Mouse (Mus musculus): ENCODE measurements around the gene Hoxa7.

DNA sequence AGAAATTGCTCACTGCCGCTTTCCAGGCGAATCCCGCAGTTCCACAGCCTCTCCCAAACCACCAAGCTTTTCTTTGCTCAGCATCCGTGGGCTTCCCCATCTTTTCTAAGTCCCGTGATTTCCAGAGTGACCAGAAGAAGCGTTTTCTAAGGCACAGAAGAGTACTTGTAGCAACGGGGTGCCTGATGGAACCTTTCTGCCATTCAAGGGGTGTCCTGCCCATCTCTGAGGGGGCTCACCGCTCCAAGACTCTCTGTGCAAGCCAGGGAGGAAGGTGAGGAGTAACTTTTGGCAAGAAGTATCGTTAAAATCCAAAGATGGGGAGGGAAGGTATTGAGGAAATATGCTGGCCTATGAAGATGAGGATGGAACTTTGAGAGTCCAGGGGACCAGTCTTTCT is 43.8 kb downstream of the Hoxa7 start:
- TF ChIP-seq MAX (IDR thresholded peaks at IDR 0.05; ENCODE audit: low read length) (no peak), ZMIZ1 (IDR thresholded peaks at IDR 0.05; ENCODE audit: low read depth, low read length) (no peak), POLR2AphosphoS2 (IDR thresholded peaks at IDR 0.05; ENCODE audit: low read length) (no peak), CTCF (IDR thresholded peaks at IDR 0.05 in 2 of 3, conservative IDR thresholded peaks at IDR 0.05 in 1 of 3; ENCODE audit: control insufficient read depth in 1 of 3, insufficient read depth in 1 of 3, low read depth in 2 of 3, low read length in 3 of 3, poor library complexity in 1 of 3, severe bottlenecking in 1 of 3) (no peak), GABPA (IDR thresholded peaks at IDR 0.05; ENCODE audit: low read depth, low read length) (no peak), POLR2A (IDR thresholded peaks at IDR 0.05; ENCODE audit: control insufficient read depth in 1 of 2, insufficient read depth in 1 of 2, low read depth in 1 of 2, low read length in 2 of 2, poor library complexity in 1 of 2) (no peak), SMC3 (IDR thresholded peaks at IDR 0.05; ENCODE audit: low read depth, low read length) (no peak), EP300 (IDR thresholded peaks at IDR 0.05; ENCODE audit: low read depth in 1 of 2, low read length in 2 of 2) (no peak)
